Mouse (Mus musculus) thymus, postnatal 14 days (tissue): ENCODE data around the gene Il10ra.

Source experiments
- DNase-seq: peaks from one replicate; pipeline ENCODE4 v3.0.0; 2021

Il10ra gene

GRCm38 (mm10) chr9:45268597-45269325 is at the start of gene Il10ra:
TSS of gene Il10ra (minus strand) at chr9:45269149.
- peak; percentile 71 for DNase-seq

- DNase-seq = no peak
These were observed 48.7 kb upstream of the Il10ra start for GRCm38 (mm10) chr9:45317635-45318034.

- DNase-seq = no peak
These were observed 45.0 kb upstream of the Il10ra start for GRCm38 (mm10) chr9:45313913-45314312.

GRCm38 (mm10) chr9:45311858-45312257 is 42.9 kb upstream of the Il10ra start:
- no peak for DNase-seq

- no peak for DNase-seq
These were observed 39.6 kb upstream of the Il10ra start for GRCm38 (mm10) chr9:45308521-45308920.

GRCm38 (mm10) chr9:45306746-45307410 is 37.9 kb upstream of the Il10ra start:
- no peak for DNase-seq

- DNase-seq = no peak
These were observed 32.8 kb upstream of the Il10ra start for GRCm38 (mm10) chr9:45301771-45302170.

GRCm38 (mm10) chr9:45300422-45301104 is 31.6 kb upstream of the Il10ra start:
- peak; percentile 98 for DNase-seq

GRCm38 (mm10) chr9:45299231-45300006 is 30.5 kb upstream of the Il10ra start:
- peak; percentile 78 for DNase-seq

- DNase-seq = no peak
These were observed 25.5 kb upstream of the Il10ra start for GRCm38 (mm10) chr9:45294210-45295011.

- DNase-seq = no peak
These were observed 22.7 kb upstream of the Il10ra start for GRCm38 (mm10) chr9:45291481-45292168.

- no peak for DNase-seq
These were observed 13.5 kb upstream of the Il10ra start for GRCm38 (mm10) chr9:45282466-45282865.

- no peak for DNase-seq
These were observed 11.9 kb upstream of the Il10ra start for GRCm38 (mm10) chr9:45280891-45281290.

- DNase-seq = no peak
These were observed 11.1 kb upstream of the Il10ra start for GRCm38 (mm10) chr9:45280059-45280458.

GRCm38 (mm10) chr9:45274635-45275034 is 5.7 kb upstream of the Il10ra start:
- no peak for DNase-seq

- no peak for DNase-seq
These were observed 5.3 kb upstream of the Il10ra start for GRCm38 (mm10) chr9:45274218-45274617.

GRCm38 (mm10) chr9:45272213-45272612 is 3.3 kb upstream of the Il10ra start:
- DNase-seq = no peak

GRCm38 (mm10) chr9:45268079-45268478 is 870 bp downstream of the Il10ra start:
- DNase-seq = peak; percentile 46

- no peak for DNase-seq
These were observed 1.9 kb downstream of the Il10ra start for GRCm38 (mm10) chr9:45267099-45267498.

GRCm38 (mm10) chr9:45261872-45262271 is 7.1 kb downstream of the Il10ra start:
- DNase-seq = no peak

- no peak for DNase-seq
These were observed 7.5 kb downstream of the Il10ra start for GRCm38 (mm10) chr9:45261466-45261865.

GRCm38 (mm10) chr9:45259065-45259464 is 9.9 kb downstream of the Il10ra start:
- DNase-seq = no peak
